Mouse (Mus musculus) fat pad, adult 2 months (tissue): ENCODE data around the gene Phox2a.

Source experiments
- DNase-seq: peaks from one replicate; pipeline ENCODE4 v3.0.0-alpha.2; 2011; ENCODE audit warnings: low read depth, low spot score; ENCODE audit errors: extremely low read depth

Phox2a gene

GRCm38 (mm10) chr7:101837154-101837605 lies 19.1 kb downstream of the Phox2a start:
- DNase-seq, result no peak

GRCm38 (mm10) chr7:101837606-101838471 lies 19.7 kb downstream of the Phox2a start, which contains the start of gene Inppl1:
Gene Inppl1, minus strand, starts transcription at chr7:101838229.
- DNase-seq, result peak; percentile 36

DNA sequence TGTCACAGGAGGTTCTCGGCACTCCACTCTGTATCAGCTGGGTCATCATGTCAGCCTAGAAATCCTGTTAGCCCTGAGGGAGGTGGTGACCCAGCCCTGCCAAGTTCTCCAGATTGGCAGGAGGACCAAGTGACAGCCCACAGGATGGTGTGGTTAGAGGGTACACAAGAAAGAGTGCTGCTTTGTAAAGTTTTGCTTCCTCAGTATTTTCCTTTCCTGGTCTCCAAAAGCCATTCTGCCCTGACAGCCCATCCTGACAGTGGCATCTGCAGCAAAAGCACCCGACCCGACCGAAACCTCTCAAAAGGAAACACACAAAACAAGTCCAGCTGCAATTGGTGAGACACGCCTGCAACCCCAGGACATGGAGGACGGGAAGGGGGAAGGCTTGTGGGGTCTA lies 26.1 kb downstream of the Phox2a start:
- DNase-seq, result no peak

GRCm38 (mm10) chr7:101847934-101848333 lies 29.8 kb downstream of the Phox2a start:
- DNase-seq, result no peak

DNA sequence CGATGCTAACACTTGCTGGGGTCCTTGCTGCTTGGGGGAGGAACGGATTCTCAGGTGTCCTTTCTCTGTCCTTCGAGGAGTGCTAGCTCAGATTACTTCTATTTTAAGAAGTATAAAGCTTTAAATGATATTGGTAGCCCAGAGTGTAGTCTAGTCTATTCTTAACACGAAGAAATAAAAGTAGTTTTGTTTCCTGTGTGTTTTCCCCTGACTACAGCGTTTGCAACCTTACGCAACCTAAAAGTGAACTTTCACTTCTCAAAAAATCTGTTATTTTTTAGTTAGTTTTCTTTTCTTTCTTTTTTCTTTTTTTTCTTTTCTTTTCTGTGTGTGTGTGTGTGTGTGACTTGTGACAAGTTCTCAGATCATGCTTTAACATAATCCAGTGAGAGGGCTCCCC lies 33.6 kb downstream of the Phox2a start:
- no peak for DNase-seq

- no peak for DNase-seq
Measured at GRCm38 (mm10) chr7:101852846-101853245, 34.7 kb downstream of the Phox2a start.

GRCm38 (mm10) chr7:101853816-101854215 lies 35.7 kb downstream of the Phox2a start:
- DNase-seq, result no peak

GRCm38 (mm10) chr7:101857094-101857493 lies 39.0 kb downstream of the Phox2a start, which contains the start of gene Folr2:
Gene Folr2, minus strand, starts transcription at chr7:101857194.
- DNase-seq, result no peak

DNA sequence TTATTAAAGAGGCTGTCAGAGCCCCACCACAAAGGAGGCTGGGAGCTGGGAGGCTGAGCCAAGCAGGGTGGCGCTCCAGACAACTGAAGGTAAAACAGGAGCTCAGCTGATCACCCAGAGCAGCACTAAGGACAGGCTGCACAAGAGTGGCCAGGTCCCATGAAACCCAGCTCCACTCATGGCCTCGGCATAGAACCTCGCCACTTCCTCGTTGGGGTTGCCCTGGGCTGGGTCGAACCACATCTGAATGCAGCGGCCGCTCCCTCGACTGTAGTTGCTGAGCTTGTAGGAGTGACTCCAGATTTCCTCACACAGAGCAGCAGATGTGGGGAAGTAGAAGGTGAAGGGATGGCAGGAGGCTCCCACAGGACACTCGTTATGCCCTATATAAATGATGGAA lies 40.2 kb downstream of the Phox2a start:
- no peak for DNase-seq

DNA sequence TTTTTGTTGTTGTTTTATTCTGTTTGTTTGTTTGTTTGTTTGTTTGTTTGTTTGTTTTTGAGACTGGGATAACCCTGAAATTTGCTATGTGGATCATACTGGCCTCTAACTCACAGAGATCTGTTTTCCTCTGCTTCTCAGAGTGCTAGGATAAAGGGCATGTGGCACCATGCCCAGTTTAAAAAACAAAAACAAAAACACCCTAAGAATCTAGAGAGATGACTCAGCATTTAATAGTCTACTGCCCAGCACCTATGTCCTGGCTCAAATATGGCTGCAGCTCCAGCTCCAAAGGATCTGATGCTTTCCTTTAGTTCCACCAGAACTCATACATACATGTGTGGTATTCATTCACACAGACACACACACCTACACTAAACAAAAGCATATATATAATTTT lies 42.9 kb downstream of the Phox2a start:
- DNase-seq, result no peak

- no peak for DNase-seq
Measured at GRCm38 (mm10) chr7:101862291-101862690, 44.2 kb downstream of the Phox2a start.

GRCm38 (mm10) chr7:101863415-101863814 lies 45.3 kb downstream of the Phox2a start, which contains the start of gene Anapc15:
Gene Anapc15, plus strand, starts transcription at chr7:101863715.
- peak; percentile 45 for DNase-seq

GRCm38 (mm10) chr7:101866491-101867265 lies 48.6 kb downstream of the Phox2a start:
- no peak for DNase-seq

- peak; percentile 18 for DNase-seq
Measured at GRCm38 (mm10) chr7:101867482-101867881, 49.4 kb downstream of the Phox2a start.

DNA sequence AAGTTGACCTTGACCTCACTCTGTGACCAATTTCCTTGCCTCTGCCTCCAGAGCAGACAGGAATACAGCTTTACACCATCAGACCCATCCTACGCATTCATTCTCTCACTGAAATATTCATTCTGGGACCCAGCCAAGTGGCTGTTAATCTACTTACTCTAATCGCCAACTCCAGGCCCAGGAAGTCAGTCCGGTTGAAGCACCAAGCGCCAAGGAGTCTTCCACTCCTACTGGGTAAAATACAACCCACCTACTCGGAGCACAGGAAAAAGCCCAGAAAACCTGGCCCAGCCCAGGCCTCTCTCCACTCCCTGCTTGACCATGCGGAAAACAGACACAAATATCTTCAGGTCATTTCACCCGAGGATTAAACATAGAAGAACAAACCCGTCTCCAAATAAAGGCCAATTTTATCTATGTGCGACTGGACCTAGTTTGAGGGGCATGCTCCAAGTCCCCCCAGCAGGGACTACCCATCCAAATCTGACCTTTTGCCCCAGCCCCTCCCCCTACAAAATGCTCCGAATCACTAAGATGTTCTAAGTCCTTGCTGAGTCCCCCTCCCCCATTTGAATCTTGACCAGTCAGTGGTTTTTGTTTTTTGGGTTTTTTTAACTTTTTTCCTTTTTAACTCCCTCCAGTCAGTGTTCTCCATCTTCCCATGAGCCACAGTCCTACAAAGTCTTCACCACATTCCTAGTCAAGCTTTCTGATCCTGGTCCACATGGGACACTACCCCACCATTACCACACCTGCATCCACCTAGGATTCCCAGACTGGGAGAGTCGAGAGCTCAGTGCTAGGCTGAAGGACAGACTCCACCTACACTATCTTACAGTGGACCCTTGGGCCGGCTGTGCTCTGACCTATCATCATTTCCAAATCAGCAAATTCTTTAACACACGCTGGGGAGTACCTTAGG lies 50.4 kb downstream of the Phox2a start:
- peak; percentile 70 for DNase-seq

- no peak for DNase-seq
Measured at GRCm38 (mm10) chr7:101869163-101869500, 51.0 kb downstream of the Phox2a start.

DNA sequence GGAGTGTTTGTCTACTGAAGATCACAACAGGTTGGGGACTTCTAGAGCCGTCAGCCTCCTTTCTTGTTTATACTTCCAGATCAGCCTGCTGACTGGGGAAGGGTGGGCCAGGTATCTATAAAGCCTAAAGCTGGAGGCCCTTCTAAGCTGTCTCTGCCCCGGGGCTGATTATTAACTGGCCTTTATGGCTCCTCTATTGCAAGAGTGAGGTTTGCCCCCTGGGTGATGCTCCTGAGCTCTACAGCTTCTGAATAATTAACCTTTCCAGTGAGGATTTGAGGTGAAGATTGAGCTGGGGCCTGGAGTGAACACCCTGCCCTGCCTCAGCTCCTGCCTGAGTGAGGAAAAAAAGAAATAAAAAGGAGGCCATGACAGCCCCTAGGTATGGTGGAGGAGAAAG lies 52.5 kb downstream of the Phox2a start, which contains the start of gene Folr1:
Gene Folr1 (minus strand): TSS at position 160 of the 400 bp plus-strand sequence.
- DNase-seq, result no peak

DNA sequence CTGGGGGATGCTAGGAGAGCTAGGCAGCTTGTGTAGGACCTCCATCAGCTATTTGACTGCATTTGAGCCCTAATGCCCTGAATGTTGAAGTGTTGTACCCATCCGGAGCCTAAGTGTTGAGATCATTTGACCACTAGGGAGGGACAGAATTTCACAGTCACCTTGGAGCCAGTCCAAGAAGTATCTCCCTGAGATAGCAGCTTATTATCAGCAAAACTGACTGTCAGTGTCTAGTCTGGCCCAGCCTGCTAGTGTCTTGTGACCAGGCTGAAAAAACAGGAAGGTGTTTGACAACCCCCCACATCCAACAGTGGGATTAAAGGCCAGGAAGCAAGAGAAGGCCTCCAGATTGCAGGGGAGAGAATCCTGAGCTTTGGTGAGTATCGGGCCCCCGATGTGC lies 53.2 kb downstream of the Phox2a start:
- DNase-seq, result no peak
